Mouse (Mus musculus) 3T3-L1 (cell line): ENCODE data around the gene Esp34.

Experiments used
- DNase-seq: peaks from one replicate; pipeline ENCODE4 v3.0.0-alpha.2; 2015; ENCODE audit warnings: low read depth, low spot score

The Esp34 gene

DNA sequence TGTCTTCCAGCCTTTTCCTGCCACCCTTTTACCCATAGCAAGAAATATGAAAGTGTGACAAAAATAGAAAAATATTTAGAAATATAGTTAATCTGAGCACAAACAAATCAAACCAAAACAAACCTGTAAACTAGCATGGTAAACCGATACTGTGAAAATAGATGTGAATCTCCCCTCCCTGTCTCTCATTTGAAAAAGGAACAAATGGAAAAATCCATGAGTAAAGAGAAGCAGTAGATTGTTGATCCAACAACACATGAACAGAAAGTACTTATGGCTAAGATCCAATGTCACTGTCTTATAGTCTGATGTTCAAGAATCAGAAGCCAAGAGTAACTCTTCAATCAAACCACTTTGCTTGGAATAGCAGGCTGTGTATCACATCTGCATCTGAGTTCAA, at the start of gene Esp34:
Gene Esp34, plus strand, starts transcription at position 301 of the 400 bp plus-strand sequence.
- DNase-seq = no peak

- DNase-seq = peak; percentile 31
These were observed 8.5 kb downstream of the Esp34 start for GRCm38 (mm10) chr17:38562527-38562926.
